Mouse (Mus musculus) C2C12 (cell line): Measurements from ENCODE around the gene Map4k4. TPM values are rescaled to one million over a fixed set of nuclear protein-coding genes. Genes with fewer than 3 reads are reported as not detected.

Experiments
- H3K27me3 ChIP-seq: one replicate; pipeline ENCODE4 v1.6.1; 2011; ENCODE audit not compliant: control insufficient read depth, insufficient read depth, insufficient read length
- H3K36me3 ChIP-seq: one replicate; pipeline ENCODE4 v1.6.1; 2011; ENCODE audit not compliant: control insufficient read depth, insufficient read depth
- H3K4me3 ChIP-seq: one replicate; pipeline ENCODE4 v1.5.1; 2011; ENCODE audit warnings: mild to moderate bottlenecking, control low read depth; ENCODE audit not compliant: poor library complexity, insufficient read depth, severe bottlenecking
- H3K79me2 ChIP-seq: one replicate; pipeline ENCODE4 v1.6.1; 2011; ENCODE audit not compliant: control insufficient read depth, insufficient read depth
- H3K79me3 ChIP-seq: one replicate; pipeline ENCODE4 v1.6.1; 2011; ENCODE audit warnings: low read depth, control low read depth
- H3ac ChIP-seq: one replicate; pipeline ENCODE3; 2011; ENCODE audit warnings: low read depth; ENCODE audit not compliant: control insufficient read depth, insufficient read length
- CEBPB ChIP-seq: IDR thresholded peaks from one replicate; pipeline ENCODE4 v1.6.1; 2011; ENCODE audit warnings: low read depth, mild to moderate bottlenecking, control low read depth, moderate library complexity
- CTCF ChIP-seq: IDR thresholded peaks from one replicate; pipeline ENCODE4 v1.5.1; 2011; ENCODE audit not compliant: control insufficient read depth, insufficient read depth, insufficient read length
- FOSL1 ChIP-seq: IDR thresholded peaks from one replicate; pipeline ENCODE4 v1.8.0; 2011; ENCODE audit warnings: mild to moderate bottlenecking, low read length; ENCODE audit not compliant: poor library complexity, insufficient read depth, severe bottlenecking
- MAX ChIP-seq: IDR thresholded peaks from one replicate; pipeline ENCODE4 v1.6.1; 2011; ENCODE audit warnings: mild to moderate bottlenecking, control low read depth
- MYOD1 ChIP-seq: IDR thresholded peaks from one replicate; pipeline ENCODE4 v1.6.1; 2011; ENCODE audit warnings: low read depth; ENCODE audit not compliant: control insufficient read depth, insufficient read length
- MYOG ChIP-seq: IDR thresholded peaks from one replicate; pipeline ENCODE4 v1.6.1; 2011; ENCODE audit not compliant: control insufficient read depth, insufficient read length; ENCODE audit errors: extremely low read depth
- USF1 ChIP-seq: IDR thresholded peaks from one replicate; pipeline ENCODE4 v1.6.1; 2011; ENCODE audit warnings: low read depth, mild to moderate bottlenecking, control low read depth, moderate library complexity
- polyA plus RNA-seq: library from polyadenylated mRNA; unstranded; fragments of >200 nt; fragmentation: generic; extraction: Trizol; gene quantifications from one replicate; pipeline ENCODE4 v1.2.1, GENCODE M21; 2012; ENCODE audit warnings: missing spikeins

Gene Map4k4
- polyA plus RNA-seq, 1 experiment = 141 TPM

GRCm38 (mm10) chr1:40028207-40028998 is 127.7 kb downstream of the Map4k4 start:
- Histone ChIP-seq H3K79me2 (no peaks in the 10 kb centered on the region), H3ac (no peak overlapping the region), H3K79me3 (no peaks in the 10 kb centered on the region), H3K4me3 (no peak overlapping the region), H3K27me3 (no peaks in the 10 kb centered on the region), H3K36me3 (peaks cover 47% of the 10 kb centered on the region)
- TF ChIP-seq CEBPB = no peak
- no peak for TF ChIP-seq MYOG
- no peak for TF ChIP-seq FOSL1
- TF ChIP-seq MYOD1 = no peak
- TF ChIP-seq USF1 = no peak
- TF ChIP-seq MAX = no peak

GRCm38 (mm10) chr1:40029597-40029996 is 128.9 kb downstream of the Map4k4 start:
- Histone ChIP-seq H3K4me3 (no peak overlapping the region), H3K27me3 (no peaks in the 10 kb centered on the region), H3K36me3 (peaks cover 35% of the 10 kb centered on the region), H3K79me3 (no peaks in the 10 kb centered on the region), H3K79me2 (no peaks in the 10 kb centered on the region), H3ac (no peak overlapping the region)
- TF ChIP-seq MYOD1 (no peak), FOSL1 (no peak), CEBPB (no peak), USF1 (no peak)

GRCm38 (mm10) chr1:40030287-40030975 is 129.7 kb downstream of the Map4k4 start:
- Histone ChIP-seq H3K79me3 (no peaks in the 10 kb centered on the region), H3ac (no peak overlapping the region), H3K4me3 (no peak overlapping the region), H3K79me2 (no peaks in the 10 kb centered on the region), H3K27me3 (no peaks in the 10 kb centered on the region), H3K36me3 (peaks cover 27% of the 10 kb centered on the region)
- TF ChIP-seq MYOD1 = no peak
- TF ChIP-seq CEBPB = no peak
- TF ChIP-seq MAX = no peak
- no peak for TF ChIP-seq MYOG
- TF ChIP-seq FOSL1 = no peak
- TF ChIP-seq CTCF = no peak
- TF ChIP-seq USF1 = no peak

- peaks cover 21% of the 10 kb centered on the region for H3K36me3 ChIP-seq
- H3K27me3 ChIP-seq = no peaks in the 10 kb centered on the region
- no peaks in the 10 kb centered on the region for H3K79me2 ChIP-seq
- no peaks in the 10 kb centered on the region for H3K79me3 ChIP-seq
- H3K4me3 ChIP-seq = no peak overlapping the region
- H3ac ChIP-seq = no peak overlapping the region
- no peak for TF ChIP-seq CEBPB
- TF ChIP-seq CTCF = no peak
- no peak for TF ChIP-seq MYOD1
- TF ChIP-seq USF1 = no peak
- TF ChIP-seq FOSL1 = no peak
- TF ChIP-seq MYOG = no peak
- no peak for TF ChIP-seq MAX
These were observed 130.3 kb downstream of the Map4k4 start for GRCm38 (mm10) chr1:40030976-40031356.

- Histone ChIP-seq H3K79me3 (no peaks in the 10 kb centered on the region), H3K27me3 (no peaks in the 10 kb centered on the region), H3K36me3 (peaks cover 15% of the 10 kb centered on the region), H3ac (no peak overlapping the region), H3K79me2 (no peaks in the 10 kb centered on the region), H3K4me3 (no peak overlapping the region)
- no peak for TF ChIP-seq MYOD1
- no peak for TF ChIP-seq CEBPB
- TF ChIP-seq FOSL1 = no peak
- TF ChIP-seq MAX = no peak
- TF ChIP-seq CTCF = no peak
- TF ChIP-seq MYOG = no peak
- no peak for TF ChIP-seq USF1
These were observed 130.9 kb downstream of the Map4k4 start for GRCm38 (mm10) chr1:40031626-40032025.

GRCm38 (mm10) chr1:40033315-40033714 is 132.6 kb downstream of the Map4k4 start:
- no peaks in the 10 kb centered on the region for H3K36me3 ChIP-seq
- H3K79me2 ChIP-seq = no peaks in the 10 kb centered on the region
- TF ChIP-seq USF1 (no peak), MYOG (no peak), MAX (no peak), MYOD1 (no peak), CTCF (no peak), FOSL1 (no peak), CEBPB (no peak)
- H3K27me3 ChIP-seq = no peaks in the 10 kb centered on the region
- H3K4me3 ChIP-seq = no peak overlapping the region
- H3K79me3 ChIP-seq = no peaks in the 10 kb centered on the region
- H3ac ChIP-seq = no peak overlapping the region
